Mouse (Mus musculus): ENCODE measurements at regions not wholly inside any gene's neighbourhood (a gene's known extent, or its start where the extent isn't known, plus 50 kb on each side); places are given as distances from the start of the nearest gene placed in this dataset.
"Not testable (repeated sequence)": the region's sequence is repeated elsewhere in the genome, so short reads cannot be mapped to it uniquely, and the experiment has no call there.

DNA sequence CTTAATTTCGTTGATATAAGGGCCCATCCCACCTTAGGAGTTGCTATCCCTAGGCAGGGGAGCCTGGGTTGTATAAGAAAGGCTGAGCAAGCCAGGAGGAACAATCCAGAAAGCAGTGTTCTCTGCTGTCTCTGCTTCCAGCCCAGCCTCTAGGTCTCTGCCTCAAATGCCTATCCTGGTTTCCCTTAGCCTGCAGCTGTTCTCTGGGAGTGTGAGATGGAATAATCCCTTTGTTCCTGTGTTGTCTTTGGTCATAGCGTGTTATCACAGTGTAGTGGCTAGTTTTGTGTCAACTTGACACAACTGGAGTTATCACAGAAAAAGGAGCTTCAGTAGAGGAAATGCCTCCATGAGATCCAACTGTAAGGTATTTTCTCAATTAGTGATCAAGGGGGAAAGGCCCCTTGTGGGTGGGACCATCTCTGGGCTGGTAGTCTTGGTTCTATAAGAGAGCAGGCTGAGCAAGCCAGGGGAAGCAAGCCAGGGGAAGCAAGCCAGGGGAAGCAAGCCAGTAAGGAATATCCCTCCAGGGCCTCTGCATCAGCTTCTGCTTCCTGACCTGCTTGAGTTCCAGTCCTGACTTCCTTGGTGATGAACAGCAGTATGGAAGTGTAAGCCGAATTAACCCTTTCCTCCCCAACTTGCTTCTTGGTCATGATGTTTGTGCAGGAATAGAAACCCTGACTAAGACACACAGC is 64.0 kb downstream of the Rhob start:
- H3K27ac ChIP-seq (replicated peaks); DNase-seq (ENCODE audit: low spot score); H3K36me3 ChIP-seq (replicated peaks); H3K4me3 ChIP-seq; H3K27me3 ChIP-seq (replicated peaks; ENCODE audit: low read depth, poor library complexity, severe bottlenecking); H3K9me3 ChIP-seq: not testable (repeated sequence)
- WGBS, result 86% methylated on average over 3 of the region's 3 CpGs
- H3K4me1 ChIP-seq, result peaks cover 59% of the 10 kb centered on the region

DNA sequence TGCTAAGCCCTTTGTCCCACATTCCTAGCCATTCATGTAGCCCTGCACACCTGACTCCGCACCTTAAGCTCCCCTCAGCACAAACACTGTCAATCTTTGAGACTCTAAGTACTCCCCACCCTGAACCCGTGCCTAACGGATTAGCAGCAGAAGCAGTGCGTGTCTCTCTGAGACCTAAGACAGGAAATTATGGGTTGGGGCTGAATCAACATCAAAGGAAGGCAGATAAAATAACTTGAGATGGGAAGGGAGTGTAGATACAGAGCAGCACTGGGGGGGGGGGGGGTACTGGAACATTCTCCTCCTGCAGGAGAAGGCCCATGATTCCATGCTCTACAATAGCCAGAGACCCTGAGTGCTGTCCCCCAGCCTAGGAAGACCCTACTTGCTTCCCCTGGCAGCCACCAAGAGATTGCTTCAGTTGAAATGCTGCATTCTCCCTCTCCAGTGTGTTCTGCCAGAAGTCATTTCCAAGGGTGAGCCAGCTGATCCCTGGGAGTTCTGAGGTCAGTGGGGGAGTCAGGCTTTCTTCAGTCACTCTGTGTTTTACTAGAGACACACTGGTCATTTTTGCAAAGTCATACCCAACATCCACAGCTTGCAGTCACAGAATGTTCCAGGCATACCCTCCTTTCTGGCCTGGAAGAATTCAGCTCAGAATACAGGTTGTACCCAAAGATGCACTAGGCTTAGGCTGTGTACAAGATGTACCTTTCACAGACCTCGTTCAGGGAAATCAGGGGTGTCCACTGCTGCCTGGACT is 71.4 kb downstream of the Rhob start:
- Histone ChIP-seq H3K36me3 (replicated peaks) (no peaks in the 10 kb centered on the region), H3K9me3 (no peaks in the 10 kb centered on the region), H3K27ac (replicated peaks) (no peak overlapping the region), H3K4me3 (no peak overlapping the region), H3K4me1 (peaks cover 29% of the 10 kb centered on the region), H3K27me3 (replicated peaks; ENCODE audit: low read depth, poor library complexity, severe bottlenecking) (no peaks in the 10 kb centered on the region)
- WGBS, result 75% methylated on average over 5 of the region's 5 CpGs
- no peak for DNase-seq (ENCODE audit: low spot score)

DNA sequence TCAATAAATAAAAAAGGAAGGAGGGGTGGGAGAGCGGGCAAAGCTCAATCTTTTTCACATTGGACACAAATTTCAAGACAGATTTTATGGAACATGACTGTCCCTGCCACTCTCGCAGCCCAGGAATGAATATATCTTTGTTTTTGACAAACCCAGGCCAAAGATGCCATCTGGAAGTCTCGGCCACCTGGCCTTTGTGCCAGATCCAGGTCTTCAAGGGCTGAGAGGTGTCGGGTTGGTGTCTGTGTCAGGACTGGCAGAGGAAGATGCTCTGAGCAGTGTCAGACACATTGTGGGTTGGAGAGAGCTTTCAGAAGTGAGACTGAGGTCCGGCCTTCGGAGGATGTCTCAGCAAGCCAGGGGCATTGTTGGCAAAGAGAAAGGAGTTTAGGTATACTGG is 75.3 kb downstream of the Rhob start:
- Histone ChIP-seq H3K4me3 (no peak overlapping the region), H3K9me3 (no peaks in the 10 kb centered on the region), H3K27ac (replicated peaks) (no peak overlapping the region; the same call in 1 of the 2 replicates), H3K27me3 (replicated peaks; ENCODE audit: low read depth, poor library complexity, severe bottlenecking) (no peaks in the 10 kb centered on the region), H3K36me3 (replicated peaks) (no peaks in the 10 kb centered on the region), H3K4me1 (peaks cover 18% of the 10 kb centered on the region; the same call in 1 of the 2 replicates)
- 89% methylated on average over 6 of the region's 6 CpGs for WGBS
- no peak for DNase-seq (ENCODE audit: low spot score)

DNA sequence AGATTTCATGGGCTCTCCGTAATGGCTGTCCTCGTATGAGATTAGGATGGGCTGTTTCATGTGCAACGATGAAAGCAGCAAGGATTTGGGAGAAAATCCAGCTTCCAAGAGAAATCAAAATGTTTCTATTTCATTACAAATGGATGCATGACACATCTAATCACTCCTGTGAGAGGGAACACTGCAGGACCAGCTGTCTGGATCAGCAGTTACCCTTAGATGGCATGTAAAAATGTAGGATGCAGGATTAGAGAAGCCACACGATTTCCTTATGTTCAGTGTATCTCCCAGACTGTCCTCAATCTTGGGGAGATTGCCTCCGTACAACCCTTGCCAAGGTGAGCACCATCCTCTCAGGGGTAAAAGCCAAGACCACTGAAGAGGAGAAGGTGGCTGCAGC is 77.1 kb downstream of the Rhob start:
- Histone ChIP-seq H3K4me3 (no peak overlapping the region), H3K36me3 (replicated peaks) (no peaks in the 10 kb centered on the region), H3K27ac (replicated peaks) (no peak overlapping the region), H3K27me3 (replicated peaks; ENCODE audit: low read depth, poor library complexity, severe bottlenecking) (no peaks in the 10 kb centered on the region), H3K4me1 (peaks cover 15% of the 10 kb centered on the region; the same call in 1 of the 2 replicates), H3K9me3 (no peaks in the 10 kb centered on the region)
- WGBS, result 61% methylated on average over 5 of the region's 5 CpGs
- no peak for DNase-seq (ENCODE audit: low spot score)

DNA sequence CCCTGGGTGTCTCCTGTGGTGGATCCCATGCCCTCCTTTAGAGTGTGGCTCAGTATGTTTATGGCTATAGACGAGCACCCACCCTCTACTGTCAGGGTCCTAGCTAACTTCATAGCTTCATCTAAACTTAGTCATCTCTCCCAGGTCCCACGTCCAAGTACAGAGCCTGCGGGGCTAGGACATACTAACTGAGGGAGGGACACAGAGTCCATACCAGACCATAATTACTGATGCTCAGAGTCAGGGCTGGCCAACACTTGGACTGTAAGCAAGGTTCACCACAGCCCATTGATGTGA is 78.6 kb downstream of the Rhob start:
- Histone ChIP-seq H3K9me3 (no peaks in the 10 kb centered on the region), H3K4me1 (peaks cover 11% of the 10 kb centered on the region; the same call in 1 of the 2 replicates), H3K36me3 (replicated peaks) (no peaks in the 10 kb centered on the region), H3K27ac (replicated peaks) (no peak overlapping the region), H3K27me3 (replicated peaks; ENCODE audit: low read depth, poor library complexity, severe bottlenecking) (no peaks in the 10 kb centered on the region), H3K4me3 (no peak overlapping the region)
- DNase-seq (ENCODE audit: low spot score), result no peak
- WGBS, result 88% methylated on average over 3 of the region's 3 CpGs

DNA sequence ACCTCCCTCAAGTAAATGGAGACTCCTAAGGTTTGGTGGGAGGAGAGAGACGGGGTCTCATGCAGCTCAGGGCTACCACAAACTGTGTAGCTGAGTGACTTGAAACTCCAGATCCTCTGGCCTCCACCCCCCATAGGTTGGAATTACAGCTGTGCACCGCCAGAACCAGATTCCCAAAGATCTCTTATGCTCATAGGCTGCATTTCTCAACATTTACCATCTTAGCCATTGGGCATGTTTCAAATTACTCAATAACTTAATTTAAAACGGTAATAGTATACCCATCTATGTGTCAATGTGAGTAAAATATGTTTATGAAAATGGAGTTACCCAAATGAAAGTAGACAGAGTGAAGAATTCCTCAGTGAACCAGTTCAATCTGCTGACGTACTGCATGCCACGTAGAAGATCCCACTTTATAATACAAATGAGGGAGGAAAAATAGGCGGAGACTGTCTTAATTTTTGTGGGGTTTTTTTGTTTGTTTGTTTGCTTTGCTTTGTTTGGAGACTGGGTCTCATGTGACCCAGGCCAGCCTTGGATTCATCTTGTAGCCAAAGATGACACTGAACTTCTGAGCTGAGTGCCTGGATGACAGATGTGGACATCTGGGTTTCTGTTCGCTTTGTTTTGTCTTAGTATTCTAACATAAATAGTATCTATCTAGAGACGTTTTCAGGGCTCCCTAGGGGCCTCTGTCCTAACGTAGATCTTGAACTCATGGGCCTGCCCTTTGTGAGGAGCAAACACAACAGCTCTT is 79.1 kb downstream of the Rhob start:
- H3K4me3 ChIP-seq, result no peak overlapping the region
- 73% methylated on average over 9 of the region's 9 CpGs for WGBS
- H3K4me1 ChIP-seq, result peaks cover 11% of the 10 kb centered on the region; the same call in 1 of the 2 replicates
- no peaks in the 10 kb centered on the region for H3K27me3 ChIP-seq (replicated peaks; ENCODE audit: low read depth, poor library complexity, severe bottlenecking)
- H3K36me3 ChIP-seq (replicated peaks), result no peaks in the 10 kb centered on the region
- no peak overlapping the region for H3K27ac ChIP-seq (replicated peaks)
- no peaks in the 10 kb centered on the region for H3K9me3 ChIP-seq
- no peak for DNase-seq (ENCODE audit: low spot score)

DNA sequence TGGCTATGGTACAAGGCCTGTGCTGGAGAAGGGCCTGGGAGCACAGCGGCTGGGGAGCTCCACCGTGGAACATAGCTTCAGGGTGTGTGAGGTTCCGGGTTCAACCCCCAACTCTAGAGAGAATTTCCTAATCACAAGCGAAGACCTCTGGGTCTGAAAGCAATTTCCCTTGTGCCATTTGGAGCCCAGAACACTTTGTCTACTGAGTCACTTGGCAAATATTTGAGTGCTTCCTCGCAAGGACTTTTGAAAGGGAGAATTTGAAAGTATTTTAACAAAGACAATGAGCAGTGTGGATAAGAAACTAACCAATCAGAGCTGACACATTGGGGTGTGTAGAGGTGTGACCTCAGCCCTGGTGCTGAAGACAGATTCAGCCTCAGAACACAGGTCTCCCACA is 80.9 kb downstream of the Rhob start:
- no peak overlapping the region for H3K27ac ChIP-seq (replicated peaks)
- H3K27me3 ChIP-seq (replicated peaks; ENCODE audit: low read depth, poor library complexity, severe bottlenecking), result no peaks in the 10 kb centered on the region
- 77% methylated on average over 5 of the region's 5 CpGs for WGBS
- H3K36me3 ChIP-seq (replicated peaks), result no peaks in the 10 kb centered on the region
- no peak overlapping the region for H3K4me3 ChIP-seq
- DNase-seq (ENCODE audit: low spot score), result no peak
- H3K9me3 ChIP-seq, result no peaks in the 10 kb centered on the region
- H3K4me1 ChIP-seq, result peaks cover 11% of the 10 kb centered on the region; the same call in 1 of the 2 replicates

DNA sequence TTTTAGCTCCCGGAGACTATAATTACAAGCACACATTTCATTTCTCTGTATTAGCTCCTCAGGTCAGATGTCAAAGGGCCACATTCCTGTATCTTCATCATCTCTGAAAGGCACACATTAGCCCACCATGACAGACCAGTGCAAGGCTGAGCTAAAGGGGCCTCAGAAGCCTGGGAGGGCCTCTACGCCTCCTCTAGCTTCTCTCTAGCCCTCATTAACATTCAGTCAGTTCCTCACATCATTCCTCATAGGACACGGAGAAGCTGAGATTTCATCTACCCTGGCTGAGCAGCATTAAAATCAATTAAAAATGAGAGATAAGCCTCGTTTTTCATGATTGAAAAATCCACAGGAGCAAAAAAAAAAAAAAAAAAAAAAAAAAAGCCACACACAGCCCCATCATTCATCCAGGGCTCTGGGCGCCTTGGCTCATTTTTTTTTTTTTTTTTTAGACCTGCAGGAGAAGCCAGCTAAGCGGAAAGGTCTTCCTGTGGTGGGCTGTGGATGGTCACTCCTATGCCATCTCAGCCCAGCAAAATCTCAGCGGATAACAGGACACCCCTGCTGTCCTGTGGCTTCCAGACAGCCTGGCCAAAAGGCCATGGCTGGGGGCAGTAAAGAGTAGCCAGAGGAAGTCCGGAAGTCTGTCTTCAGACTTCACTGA is 82.5 kb downstream of the Rhob start:
- 62% methylated on average over 8 of the region's 8 CpGs for WGBS
- Histone ChIP-seq H3K4me1 (peaks cover 7% of the 10 kb centered on the region; the same call in 1 of the 2 replicates), H3K36me3 (replicated peaks) (no peaks in the 10 kb centered on the region), H3K4me3 (no peak overlapping the region), H3K27ac (replicated peaks) (no peak overlapping the region), H3K27me3 (replicated peaks; ENCODE audit: low read depth, poor library complexity, severe bottlenecking) (no peaks in the 10 kb centered on the region), H3K9me3 (no peaks in the 10 kb centered on the region)
- DNase-seq (ENCODE audit: low spot score), result no peak

DNA sequence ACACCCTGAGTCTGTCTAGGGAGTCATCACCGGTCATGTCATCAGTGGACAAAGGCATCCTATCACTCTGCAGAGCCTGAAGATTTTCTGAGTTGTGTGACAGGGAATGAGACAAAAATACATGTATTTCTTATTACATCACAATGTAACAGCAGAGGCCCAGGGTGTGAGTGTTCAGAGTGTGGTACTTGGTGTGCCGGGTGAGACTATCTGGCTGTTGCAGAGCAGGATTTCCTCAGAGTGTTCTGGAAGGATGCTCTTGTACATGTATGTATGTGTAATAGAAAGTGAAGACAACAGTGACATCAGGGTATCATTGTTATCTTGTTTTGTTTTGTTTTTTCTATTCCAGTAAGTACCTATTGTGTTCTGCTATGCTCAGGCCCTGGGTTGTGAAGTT is 87.7 kb downstream of the Rhob start:
- 90% methylated on average over 2 of the region's 2 CpGs for WGBS

DNA sequence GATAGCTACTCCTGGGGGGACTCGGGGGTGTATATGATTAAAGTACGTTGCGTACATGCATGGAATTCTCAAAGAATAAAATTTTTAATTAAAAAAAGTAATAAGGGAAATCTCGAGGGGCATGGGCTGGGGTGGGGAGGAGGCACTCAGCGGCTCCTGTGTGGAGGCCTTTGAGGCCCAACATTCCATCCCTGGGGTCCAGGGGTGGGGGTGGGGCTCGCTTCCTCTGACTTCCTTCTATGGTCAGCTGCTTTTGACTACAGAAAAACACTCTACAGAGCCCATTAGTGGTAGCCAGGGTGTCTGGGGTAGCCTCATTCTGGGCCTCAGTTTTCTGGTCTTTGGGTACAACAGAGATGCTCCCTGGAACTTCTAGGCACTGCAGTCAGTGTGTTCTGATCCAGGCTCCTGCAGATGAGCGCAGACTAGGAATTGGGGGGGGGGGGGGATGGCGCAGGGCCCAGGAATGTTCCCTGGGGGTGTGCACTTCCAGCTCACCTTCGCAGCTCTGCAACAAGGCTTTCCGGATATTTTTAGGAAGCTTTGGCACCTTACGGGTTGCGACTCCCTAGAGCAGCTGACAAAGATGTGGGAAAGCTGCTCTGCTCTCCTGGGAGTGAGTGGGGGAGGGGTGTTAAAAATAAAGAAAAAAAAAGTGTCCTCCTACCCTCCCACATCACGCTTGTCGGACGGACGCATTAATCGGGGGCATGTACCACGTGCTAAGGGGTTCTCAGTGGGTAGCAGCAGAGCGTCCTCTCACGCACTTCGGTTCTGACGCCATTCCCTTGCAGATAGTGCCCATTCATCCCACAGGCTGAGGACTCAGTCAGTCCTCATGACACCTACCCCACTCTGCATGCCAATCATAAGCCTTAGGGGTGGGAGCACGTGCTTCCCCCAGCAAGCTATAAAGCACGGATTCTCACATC is 89.1 kb downstream of the Rhob start:
- Histone ChIP-seq H3K4me1 (peaks cover 21% of the 10 kb centered on the region), H3K27me3 (replicated peaks; ENCODE audit: low read depth, poor library complexity, severe bottlenecking) (no peaks in the 10 kb centered on the region), H3K4me3 (no peak overlapping the region), H3K36me3 (replicated peaks) (no peaks in the 10 kb centered on the region), H3K9me3 (no peaks in the 10 kb centered on the region), H3K27ac (replicated peaks) (peak overlapping the region; percentile 44)
- WGBS, result 62% methylated on average over 24 of the region's 24 CpGs
- no peak for DNase-seq (ENCODE audit: low spot score)

More for the DNA sequence above, 87.7 kb downstream of the Rhob start:
- DNase-seq (ENCODE audit: low spot score), result no peak
- Histone ChIP-seq H3K9me3 (no peaks in the 10 kb centered on the region), H3K27ac (replicated peaks) (no peak overlapping the region), H3K27me3 (replicated peaks; ENCODE audit: low read depth, poor library complexity, severe bottlenecking) (no peaks in the 10 kb centered on the region), H3K4me3 (no peak overlapping the region), H3K4me1 (peaks cover 23% of the 10 kb centered on the region), H3K36me3 (replicated peaks) (no peaks in the 10 kb centered on the region)

DNA sequence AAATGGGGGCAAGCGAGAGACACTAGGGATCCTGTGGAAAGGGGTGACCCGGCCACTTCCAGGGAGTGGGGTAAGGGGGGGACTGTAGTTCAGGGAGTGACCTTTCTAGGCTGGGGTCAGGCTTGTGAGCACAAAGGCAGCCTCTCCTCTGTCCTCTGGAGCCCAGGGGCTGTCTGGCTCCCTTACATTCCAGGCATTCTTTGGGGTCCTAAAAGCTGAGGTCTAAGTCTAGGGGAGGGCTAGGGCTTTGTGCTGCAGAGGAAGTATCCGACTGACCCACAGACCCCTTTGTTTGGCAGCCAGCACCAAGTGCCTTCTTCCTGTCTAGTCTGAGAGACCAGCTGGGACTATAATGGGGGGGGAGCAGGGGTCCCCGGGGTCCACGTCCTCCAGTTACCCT is 88.9 kb downstream of the Hs1bp3 start:
- DNase-seq (ENCODE audit: low spot score), result peak; percentile 63
- peaks cover 21% of the 10 kb centered on the region for H3K4me1 ChIP-seq
- H3K4me3 ChIP-seq, result no peak overlapping the region
- H3K27me3 ChIP-seq (replicated peaks; ENCODE audit: low read depth, poor library complexity, severe bottlenecking), result no peaks in the 10 kb centered on the region
- 9% methylated on average over 5 of the region's 5 CpGs for WGBS
- H3K36me3 ChIP-seq (replicated peaks), result no peaks in the 10 kb centered on the region
- 0 out of 2 replicates have a peak, but pooled peaks cover 3% of the 10 kb centered on the region for H3K9me3 ChIP-seq
- H3K27ac ChIP-seq (replicated peaks), result peak overlapping the region; percentile 75

All from embryonic facial prominence, embryonic 10.5 days (tissue).